Mouse (Mus musculus) liver, embryonic 14.5 days (tissue): ENCODE measurements around the gene Olfr223. TPM values are rescaled to one million over a fixed set of nuclear protein-coding genes. Genes with fewer than 3 reads are reported as not detected.
A peak's percentile ranks its signal among the peaks of the same experiment; 100 is the strongest.

Experiments
- ATAC-seq: fragments of 200-750 bp; cut with Nextera tagmentation; 2 replicates; pipeline ENCODE4 v1.8.0; 2017; ENCODE audit warnings: moderate number of reproducible peaks, mild to moderate bottlenecking, moderate library complexity; ENCODE audit not compliant: insufficient read depth
- DNase-seq, 3 experiments: peaks; one replicate each; pipeline ENCODE4 v3.0.0-alpha.2; 2012 to 2013; ENCODE audit warnings: low read depth in 3 of 3, low spot score in 3 of 3
- H3K27ac ChIP-seq: fragments of 300-500 bp; sonication (generic); 2 replicates; pipeline ENCODE4 v1.5.1; 2014; ENCODE audit warnings: moderate library complexity, mild to moderate bottlenecking, control low read depth, inconsistent platforms
- H3K27me3 ChIP-seq: fragments of 300-500 bp; sonication (generic); 2 replicates; pipeline ENCODE4 v1.6.1; 2014; ENCODE audit warnings: mild to moderate bottlenecking, low read length, moderate library complexity; ENCODE audit not compliant: control insufficient read depth, insufficient read depth
- H3K36me3 ChIP-seq: fragments of 300-500 bp; sonication (generic); replicated peaks from 2 replicates; pipeline ENCODE4 v1.6.1; 2014; ENCODE audit warnings: low read depth; ENCODE audit not compliant: control insufficient read depth, insufficient read depth
- H3K4me1 ChIP-seq, 2 experiments: fragments of 200-500 bp in 1 of 2; fragments of 300-500 bp in 1 of 2; sonication (generic) in 1 of 2; replicated peaks; 2 replicates each; pipeline ENCODE4 v1.6.1; 2012 to 2014; ENCODE audit warnings: antibody characterized with exemption in 1 of 2, inconsistent platforms in 1 of 2, low read length in 1 of 2; ENCODE audit not compliant: control insufficient read depth in 2 of 2, insufficient read depth in 2 of 2
- H3K4me2 ChIP-seq: fragments of 300-500 bp; sonication (generic); 2 replicates; pipeline ENCODE4 v1.6.1; 2014; ENCODE audit warnings: low read depth, mild to moderate bottlenecking, control low read depth, moderate library complexity
- H3K4me3 ChIP-seq, 2 experiments: fragments of 200-500 bp in 1 of 2; fragments of 300-500 bp in 1 of 2; sonication (generic) in 1 of 2; 2 replicates each; pipeline ENCODE4 v1.5.1; 2012 to 2014; ENCODE audit warnings: low read depth in 2 of 2, low read length in 2 of 2, mild to moderate bottlenecking in 2 of 2, control low read depth in 1 of 2, inconsistent platforms in 1 of 2, moderate library complexity in 1 of 2; ENCODE audit not compliant: insufficient read depth in 1 of 2
- H3K9ac ChIP-seq: fragments of 300-500 bp; sonication (generic); replicated peaks from 2 replicates; pipeline ENCODE4 v1.6.1; 2014; ENCODE audit warnings: mild to moderate bottlenecking, control low read depth, moderate library complexity
- H3K9me3 ChIP-seq: fragments of 300-500 bp; sonication (generic); 2 replicates; pipeline ENCODE4 v1.6.1; 2016; ENCODE audit warnings: low read length, mixed read lengths; ENCODE audit not compliant: control insufficient read depth
- CTCF ChIP-seq: IDR thresholded peaks from 2 replicates; pipeline ENCODE4 v1.5.1; 2016; ENCODE audit warnings: antibody characterized with exemption, low read depth, control low read depth
- EP300 ChIP-seq: IDR thresholded peaks from 2 replicates; pipeline ENCODE4 v1.6.1; 2016; ENCODE audit warnings: antibody characterized with exemption, low read depth
- WGBS: fragments of 180-500 bp; shearing (Covaris S2); extraction: QIAGEN DNeasy Blood & Tissue Kit; methylation state at CpG from one replicate; pipeline ENCODE4 v1.1.7; 2014; ENCODE audit not compliant: insufficient replicate concordance; 5-methylcytosine and 5-hydroxymethylcytosine counted together
- polyA plus RNA-seq, 2 experiments: library from polyadenylated mRNA; depleted of rRNA in 1 of 2; stranded (reverse) in 1 of 2; unstranded in 1 of 2; fragments of >200 nt; fragmentation: Nextera tagmentation in 1 of 2; extraction: Ambion mirVana in 1 of 2; gene quantifications; 2 replicates each; pipeline versions ENCODE4 v1.2.1 to v1.2.3; 2012 to 2014

Olfr223 gene
- polyA plus RNA-seq (2012; rRNA removed) (not detected in 2 replicates), polyA plus RNA-seq (2014; fragmentation: Nextera tagmentation; extraction: Ambion mirVana) (not detected in 2 replicates)

- ATAC-seq = no peak
- 58% methylated on average over 6 of the region's 6 CpGs for WGBS
These were observed at the start of gene Olfr223 for GRCm38 (mm10) chr11:59593189-59593588. Olfr223 (minus strand) TSS chr11:59593289.

DNA sequence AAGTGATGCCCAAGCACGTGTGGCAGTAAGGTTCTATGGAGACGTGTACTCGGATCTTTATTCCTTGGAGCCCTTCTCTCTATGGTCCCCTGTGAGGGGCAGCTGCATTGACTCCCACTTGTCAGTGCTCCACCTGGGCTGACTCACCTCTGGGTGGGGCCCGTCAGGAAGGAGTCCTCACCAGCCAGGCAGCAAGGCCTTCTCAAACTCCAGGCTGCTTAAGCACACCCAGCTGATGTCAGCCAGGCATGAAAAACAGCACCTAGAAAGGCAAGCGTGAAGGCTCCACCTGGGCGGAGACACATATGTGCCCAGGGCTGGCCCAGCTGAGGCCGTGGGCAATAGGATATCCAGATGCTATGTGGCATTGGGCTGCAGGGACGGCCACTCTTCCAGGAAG, 49.3 kb upstream of the Olfr223 start:
- no peak overlapping the region for H3K4me3 ChIP-seq
- no peak for TF ChIP-seq CTCF
- no peaks in the 10 kb centered on the region; the same call in 1 of the 2 replicates for H3K27me3 ChIP-seq
- ATAC-seq = no peak
- DNase-seq = no peak
- H3K4me1 ChIP-seq = no peaks in the 10 kb centered on the region
- no peak overlapping the region for H3K9ac ChIP-seq
- no peak overlapping the region for H3K27ac ChIP-seq
- H3K36me3 ChIP-seq = no peaks in the 10 kb centered on the region
- H3K9me3 ChIP-seq = no peaks in the 10 kb centered on the region
- no peak overlapping the region for H3K4me2 ChIP-seq
- WGBS = 68% methylated on average over 8 of the region's 8 CpGs

More at GRCm38 (mm10) chr11:59593189-59593588, at the start of gene Olfr223:
- Histone ChIP-seq H3K4me3 (no peak within 1 kb of the TSS), H3K27me3 (no peaks in the 10 kb centered on the region; the same call in 1 of the 2 replicates), H3K9ac (no peak within 1 kb of the TSS), H3K27ac (no peak within 1 kb of the TSS), H3K4me1 (no peaks in the 10 kb centered on the region), H3K4me2 (no peak within 1 kb of the TSS), H3K9me3 (no peaks in the 10 kb centered on the region), H3K36me3 (no peaks in the 10 kb centered on the region)
- no peak for DNase-seq
- TF ChIP-seq EP300 (no peak), CTCF (no peak)

GRCm38 (mm10) chr11:59641227-59641626, 48.1 kb upstream of the Olfr223 start:
- TF ChIP-seq EP300 (no peak), CTCF (0 out of 2 replicates have a peak, but pooled peaks have one; percentile 4)
- no peaks in the 10 kb centered on the region for H3K9me3 ChIP-seq
- H3K4me3 ChIP-seq = no peak overlapping the region
- 35% methylated on average over 5 of the region's 5 CpGs for WGBS
- H3K4me2 ChIP-seq = no peak overlapping the region
- ATAC-seq (no peak), DNase-seq (no peak)
- H3K4me1 ChIP-seq = peaks cover 0 to 3% of the 10 kb centered on the region in 2 experiments; a peak in 2 of 4 replicates
- H3K27me3 ChIP-seq = no peaks in the 10 kb centered on the region; the same call in 1 of the 2 replicates
- no peak overlapping the region for H3K9ac ChIP-seq
- H3K36me3 ChIP-seq = no peaks in the 10 kb centered on the region
- no peak overlapping the region for H3K27ac ChIP-seq

GRCm38 (mm10) chr11:59639957-59640643, 47.0 kb upstream of the Olfr223 start:
- ATAC-seq (no peak), DNase-seq (no peak)
- Histone ChIP-seq H3K4me1 (peaks cover 0 to 3% of the 10 kb centered on the region in 2 experiments; a peak in 2 of 4 replicates), H3K4me3 (no peak overlapping the region), H3K9ac (no peak overlapping the region), H3K36me3 (no peaks in the 10 kb centered on the region), H3K4me2 (no peak overlapping the region), H3K9me3 (no peaks in the 10 kb centered on the region), H3K27ac (no peak overlapping the region), H3K27me3 (no peaks in the 10 kb centered on the region; the same call in 1 of the 2 replicates)
- TF ChIP-seq CTCF = no peak
- TF ChIP-seq EP300 = no peak
- 60% methylated on average over 4 of the region's 4 CpGs for WGBS

- DNase-seq = peak in 1 of 3 experiments; percentile 16
- no peaks in the 10 kb centered on the region for H3K27me3 ChIP-seq
- no peaks in the 10 kb centered on the region for H3K36me3 ChIP-seq
- H3K27ac ChIP-seq = no peak overlapping the region
- H3K9me3 ChIP-seq = no peaks in the 10 kb centered on the region
- peaks cover 0 to 3% of the 10 kb centered on the region in 2 experiments; a peak in 2 of 4 replicates for H3K4me1 ChIP-seq
- 25% methylated on average over 7 of the region's 7 CpGs for WGBS
- H3K4me2 ChIP-seq = no peak overlapping the region
- no peak overlapping the region for H3K4me3 ChIP-seq
- no peak overlapping the region for H3K9ac ChIP-seq
- TF ChIP-seq EP300 (no peak), CTCF (no peak)
- ATAC-seq = no peak
These were observed 43.8 kb upstream of the Olfr223 start for GRCm38 (mm10) chr11:59636695-59637414.
